Mouse (Mus musculus) limb, embryonic 14.5 days (tissue): ENCODE data around the gene Cdh1. TPM values are rescaled to one million over a fixed set of nuclear protein-coding genes. Genes with fewer than 3 reads are reported as not detected.
A peak's percentile ranks its signal among the peaks of the same experiment; 100 is the strongest.

Experiments
- ATAC-seq: fragments of 200-750 bp; cut with Nextera tagmentation; 2 replicates; pipeline ENCODE4 v1.8.0; 2017; ENCODE audit warnings: low read depth, moderate number of reproducible peaks, moderate TSS enrichment; ENCODE audit not compliant: low FRiP score
- DNase-seq: peaks from one replicate; pipeline ENCODE4 v3.0.0-alpha.2; 2015; ENCODE audit warnings: low spot score
- H3K27ac ChIP-seq: fragments of 300-500 bp; sonication (generic); replicated peaks from 2 replicates; pipeline ENCODE4 v1.5.1; 2014; ENCODE audit warnings: low read depth, mild to moderate bottlenecking, low read length, moderate library complexity, mixed read lengths
- H3K27me3 ChIP-seq: fragments of 300-500 bp; sonication (generic); 2 replicates; pipeline ENCODE4 v1.6.1; 2014; ENCODE audit warnings: low read length, mixed read lengths; ENCODE audit not compliant: control insufficient read depth, insufficient read depth
- H3K36me3 ChIP-seq: fragments of 300-500 bp; sonication (generic); 2 replicates; pipeline ENCODE4 v1.6.1; 2014; ENCODE audit warnings: mild to moderate bottlenecking, low read length, moderate library complexity, mixed read lengths; ENCODE audit not compliant: control insufficient read depth, insufficient read depth
- H3K4me1 ChIP-seq: fragments of 300-500 bp; sonication (generic); 2 replicates; pipeline ENCODE4 v1.6.1; 2014; ENCODE audit warnings: antibody characterized with exemption, low read length, mixed read lengths; ENCODE audit not compliant: control insufficient read depth, insufficient read depth
- H3K4me2 ChIP-seq: fragments of 300-500 bp; sonication (generic); replicated peaks from 2 replicates; pipeline ENCODE4 v1.6.1; 2014; ENCODE audit warnings: low read depth, mild to moderate bottlenecking, low read length, moderate library complexity; ENCODE audit not compliant: severe bottlenecking
- H3K4me3 ChIP-seq: fragments of 300-500 bp; sonication (generic); replicated peaks from 2 replicates; pipeline ENCODE4 v1.5.1; 2014; ENCODE audit warnings: low read length
- H3K9ac ChIP-seq: fragments of 300-500 bp; sonication (generic); 2 replicates; pipeline ENCODE4 v1.6.1; 2014; ENCODE audit warnings: mild to moderate bottlenecking, low read depth, low read length, moderate library complexity; ENCODE audit not compliant: severe bottlenecking
- H3K9me3 ChIP-seq: fragments of 300-500 bp; sonication (generic); 2 replicates; pipeline ENCODE4 v1.6.1; 2016; ENCODE audit warnings: low read length; ENCODE audit not compliant: control insufficient read depth
- POLR2A ChIP-seq: fragments of 200-500 bp; IDR thresholded peaks from 2 replicates; pipeline ENCODE4 v1.8.0; 2012; ENCODE audit warnings: inconsistent platforms, mild to moderate bottlenecking, moderate library complexity, borderline replicate concordance; ENCODE audit not compliant: insufficient read depth, insufficient read length; ENCODE audit errors: extremely low read depth
- WGBS: fragments of 180-500 bp; shearing (Covaris S2); extraction: QIAGEN DNeasy Blood & Tissue Kit; methylation state at CpG from one replicate; pipeline ENCODE4 v1.1.7; 2014; 5-methylcytosine and 5-hydroxymethylcytosine counted together
- polyA plus RNA-seq, 2 experiments: library from polyadenylated mRNA; depleted of rRNA in 1 of 2; stranded (reverse) in 1 of 2; unstranded in 1 of 2; fragments of >200 nt; fragmentation: Nextera tagmentation in 1 of 2; extraction: Ambion mirVana in 1 of 2; gene quantifications; 2 replicates each; pipeline versions ENCODE4 v1.2.1 to v1.2.3; 2012 to 2014

Cdh1 gene
- polyA plus RNA-seq, 2 experiments: 25.2 to 58.6 TPM

- no peak for ATAC-seq
- no peak for DNase-seq
These were observed 28.9 kb upstream of the Cdh1 start for GRCm38 (mm10) chr8:106574283-106574682.

GRCm38 (mm10) chr8:106576849-106577555 lies 26.1 kb upstream of the Cdh1 start:
- no peaks in the 10 kb centered on the region for H3K9me3 ChIP-seq
- H3K4me2 ChIP-seq: no peak overlapping the region
- no peak overlapping the region for H3K9ac ChIP-seq
- H3K4me3 ChIP-seq: no peak overlapping the region
- peak; percentile 7 for DNase-seq
- no peaks in the 10 kb centered on the region for H3K4me1 ChIP-seq
- H3K27ac ChIP-seq: no peak overlapping the region
- 35% methylated on average over 6 of the region's 6 CpGs for WGBS
- H3K27me3 ChIP-seq: no peaks in the 10 kb centered on the region
- no peak for TF ChIP-seq POLR2A
- H3K36me3 ChIP-seq: no peaks in the 10 kb centered on the region
- ATAC-seq: no peak

More at GRCm38 (mm10) chr8:106574283-106574682, 28.9 kb upstream of the Cdh1 start:
- TF ChIP-seq POLR2A: no peak
- H3K9ac ChIP-seq: no peak overlapping the region
- H3K4me1 ChIP-seq: no peaks in the 10 kb centered on the region
- H3K4me3 ChIP-seq: no peak overlapping the region
- 89% methylated on average over 4 of the region's 4 CpGs for WGBS
- H3K4me2 ChIP-seq: no peak overlapping the region
- H3K36me3 ChIP-seq: no peaks in the 10 kb centered on the region
- no peaks in the 10 kb centered on the region for H3K9me3 ChIP-seq
- H3K27me3 ChIP-seq: no peaks in the 10 kb centered on the region
- no peak overlapping the region for H3K27ac ChIP-seq

GRCm38 (mm10) chr8:106579510-106579909 lies 23.6 kb upstream of the Cdh1 start:
- 47% methylated on average over 2 of the region's 2 CpGs for WGBS
- no peak for ATAC-seq
- H3K4me2 ChIP-seq: no peak overlapping the region
- no peaks in the 10 kb centered on the region for H3K27me3 ChIP-seq
- no peak overlapping the region for H3K9ac ChIP-seq
- no peaks in the 10 kb centered on the region for H3K4me1 ChIP-seq
- H3K4me3 ChIP-seq: no peak overlapping the region
- H3K27ac ChIP-seq: no peak overlapping the region
- TF ChIP-seq POLR2A: no peak
- no peaks in the 10 kb centered on the region; the same call in 1 of the 2 replicates for H3K9me3 ChIP-seq
- DNase-seq: no peak
- H3K36me3 ChIP-seq: no peaks in the 10 kb centered on the region

GRCm38 (mm10) chr8:106581344-106582088 lies 21.6 kb upstream of the Cdh1 start:
- 64% methylated on average over 6 of the region's 6 CpGs for WGBS
- H3K4me1 ChIP-seq: no peaks in the 10 kb centered on the region
- H3K36me3 ChIP-seq: no peaks in the 10 kb centered on the region
- no peak overlapping the region for H3K27ac ChIP-seq
- no peak overlapping the region for H3K4me2 ChIP-seq
- no peaks in the 10 kb centered on the region; the same call in 1 of the 2 replicates for H3K9me3 ChIP-seq
- no peak overlapping the region for H3K4me3 ChIP-seq
- DNase-seq (no peak), ATAC-seq (no peak)
- no peaks in the 10 kb centered on the region for H3K27me3 ChIP-seq
- no peak for TF ChIP-seq POLR2A
- H3K9ac ChIP-seq: no peak overlapping the region

GRCm38 (mm10) chr8:106584942-106585670 lies 18.0 kb upstream of the Cdh1 start:
- Histone ChIP-seq H3K4me3 (no peak overlapping the region), H3K9ac (no peak overlapping the region), H3K36me3 (no peaks in the 10 kb centered on the region), H3K27me3 (no peaks in the 10 kb centered on the region), H3K4me2 (no peak overlapping the region), H3K9me3 (no peaks in the 10 kb centered on the region; the same call in 1 of the 2 replicates), H3K4me1 (no peaks in the 10 kb centered on the region), H3K27ac (no peak overlapping the region)
- ATAC-seq (no peak), DNase-seq (no peak)
- WGBS: 51% methylated on average over 11 of the region's 11 CpGs
- TF ChIP-seq POLR2A: no peak
